Mouse (Mus musculus): ENCODE measurements around the gene Tiam1. TPM values are rescaled to one million over a fixed set of nuclear protein-coding genes. Genes with fewer than 3 reads are reported as not detected.

The Tiam1 gene
- polyA plus RNA-seq, 1 experiment from 2014 or later: 12.3 TPM

- H3K4me2 ChIP-seq (replicated peaks): no peak overlapping the region
- 53% methylated on average over 5 of the region's 5 CpGs for WGBS
- H3K36me3 ChIP-seq: no peaks in the 10 kb centered on the region
- no peaks in the 10 kb centered on the region for H3K4me1 ChIP-seq (replicated peaks)
- no peaks in the 10 kb centered on the region for H3K9me3 ChIP-seq
- ATAC-seq: no peak
- no peak overlapping the region for H3K27ac ChIP-seq
- no peak overlapping the region for H3K4me3 ChIP-seq (replicated peaks)
- no peaks in the 10 kb centered on the region for H3K27me3 ChIP-seq (replicated peaks)
- H3K9ac ChIP-seq: no peak overlapping the region
Measured at GRCm38 (mm10) chr16:89757384-89757783, 386.2 kb downstream of the Tiam1 start.

- Histone ChIP-seq H3K27ac (no peak overlapping the region), H3K4me2 (replicated peaks) (no peak overlapping the region), H3K4me1 (replicated peaks) (no peaks in the 10 kb centered on the region), H3K9ac (no peak overlapping the region), H3K4me3 (replicated peaks) (no peak overlapping the region), H3K9me3 (no peaks in the 10 kb centered on the region), H3K36me3 (no peaks in the 10 kb centered on the region), H3K27me3 (replicated peaks) (no peaks in the 10 kb centered on the region)
- WGBS: 88% methylated on average over 3 of the region's 3 CpGs
- no peak for ATAC-seq
Measured at GRCm38 (mm10) chr16:89754709-89755108, 388.9 kb downstream of the Tiam1 start.

GRCm38 (mm10) chr16:89747864-89748263 lies 395.7 kb downstream of the Tiam1 start:
- H3K4me2 ChIP-seq (replicated peaks): no peak overlapping the region
- ATAC-seq: no peak
- no peak overlapping the region for H3K9ac ChIP-seq
- H3K4me1 ChIP-seq (replicated peaks): no peaks in the 10 kb centered on the region
- no peak overlapping the region for H3K27ac ChIP-seq
- no peak overlapping the region for H3K4me3 ChIP-seq (replicated peaks)
- H3K36me3 ChIP-seq: no peaks in the 10 kb centered on the region
- H3K27me3 ChIP-seq (replicated peaks): no peaks in the 10 kb centered on the region
- no peaks in the 10 kb centered on the region for H3K9me3 ChIP-seq
- 45% methylated on average over 2 of the region's 2 CpGs for WGBS

- no peaks in the 10 kb centered on the region for H3K4me1 ChIP-seq (replicated peaks)
- H3K27me3 ChIP-seq (replicated peaks): no peaks in the 10 kb centered on the region
- 51% methylated on average over 2 of the region's 2 CpGs for WGBS
- H3K4me3 ChIP-seq (replicated peaks): no peak overlapping the region
- no peaks in the 10 kb centered on the region for H3K9me3 ChIP-seq
- no peak overlapping the region for H3K4me2 ChIP-seq (replicated peaks)
- H3K36me3 ChIP-seq: no peaks in the 10 kb centered on the region
- no peak overlapping the region for H3K27ac ChIP-seq
- H3K9ac ChIP-seq: no peak overlapping the region
- ATAC-seq: peak; percentile 74
Measured at GRCm38 (mm10) chr16:89739559-89739958, 404.0 kb downstream of the Tiam1 start.

- H3K9me3 ChIP-seq: no peaks in the 10 kb centered on the region
- H3K4me2 ChIP-seq (replicated peaks): no peak overlapping the region
- H3K9ac ChIP-seq: no peak overlapping the region
- no peaks in the 10 kb centered on the region for H3K4me1 ChIP-seq (replicated peaks)
- H3K36me3 ChIP-seq: no peaks in the 10 kb centered on the region
- no peak overlapping the region for H3K27ac ChIP-seq
- 59% methylated on average over 6 of the region's 6 CpGs for WGBS
- no peaks in the 10 kb centered on the region for H3K27me3 ChIP-seq (replicated peaks)
- ATAC-seq: no peak
- no peak overlapping the region for H3K4me3 ChIP-seq (replicated peaks)
Measured at GRCm38 (mm10) chr16:89738963-89739362, 404.6 kb downstream of the Tiam1 start.

Other genes with a start within 250 kb of the Tiam1 start
- gene Sod1, start 77.0 kb upstream of the Tiam1 start, polyA plus RNA-seq (2015; fragmentation: Nextera tagmentation; extraction: Ambion mirVana): 1,265 and 1,398 TPM in 2 replicates
- 25.1 and 25.3 TPM in 2 replicates for gene Scaf4, start 140.7 kb upstream of the Tiam1 start, polyA plus RNA-seq (2015; fragmentation: Nextera tagmentation; extraction: Ambion mirVana)
- 6.5 and 6.8 TPM in 2 replicates for gene Hunk, start 242.2 kb upstream of the Tiam1 start, polyA plus RNA-seq (2015; fragmentation: Nextera tagmentation; extraction: Ambion mirVana)